Mouse (Mus musculus): ENCODE measurements around the gene Zfp831.
A peak's percentile ranks its signal among the peaks of the same experiment; 100 is the strongest.

The Zfp831 gene

DNA sequence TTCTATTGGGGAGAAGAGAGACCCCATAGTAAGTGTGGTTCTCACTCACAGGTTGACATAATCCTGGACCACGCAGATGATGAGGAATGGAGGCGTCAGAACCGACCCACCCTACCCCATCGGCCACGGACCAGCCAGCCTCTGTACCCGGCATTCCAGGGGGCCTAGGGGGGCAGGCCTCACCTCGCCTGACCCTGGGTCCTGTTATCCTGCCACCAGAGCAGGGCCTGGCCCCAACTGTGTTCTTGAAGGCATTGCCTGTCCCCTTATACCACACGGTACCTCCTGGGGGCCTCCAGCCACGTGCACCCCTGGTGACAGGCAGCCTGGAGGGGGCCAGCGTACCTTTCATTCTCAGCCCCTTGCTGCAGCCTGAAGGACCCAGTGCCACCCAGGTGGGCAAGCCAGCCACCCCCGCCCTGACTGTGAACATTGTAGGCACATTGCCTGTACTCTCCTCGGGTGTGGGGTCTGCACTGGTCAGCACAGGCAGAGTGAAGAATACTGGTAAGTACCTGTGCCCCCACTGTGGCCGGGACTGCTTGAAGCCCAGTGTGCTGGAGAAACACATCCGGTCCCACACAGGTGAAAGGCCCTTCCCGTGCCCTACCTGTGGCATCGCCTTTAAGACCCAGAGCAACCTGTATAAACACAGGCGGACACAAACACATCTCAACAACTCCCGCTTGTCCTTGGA lies at the start of gene Zfp831:
TSS of gene Zfp831 (plus strand) at position 87 of the 697 bp plus-strand sequence.
- no peak for DNase-seq (ENCODE audit: low spot score)

DNA sequence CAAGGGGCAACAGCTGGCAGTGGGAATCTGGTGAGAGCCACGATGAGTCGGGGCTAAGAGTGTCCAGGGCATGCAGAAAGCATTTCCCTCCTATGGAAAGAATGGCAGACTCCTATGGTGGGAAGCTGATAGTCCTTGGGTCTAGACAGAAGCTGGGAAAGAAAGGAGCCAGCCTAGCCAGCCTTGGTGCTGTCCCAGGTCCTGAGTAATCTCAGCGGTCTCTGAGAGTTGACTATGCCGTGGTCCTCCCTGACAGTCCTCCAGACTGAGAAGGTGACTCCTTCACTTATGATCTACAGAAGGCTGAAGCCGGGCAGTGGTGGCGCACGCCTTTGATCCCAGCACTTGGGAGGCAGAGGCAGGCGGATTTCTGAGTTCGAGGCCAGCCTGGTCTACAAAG lies 48.4 kb upstream of the Zfp831 start:
- no peak for DNase-seq (ENCODE audit: low spot score)

DNA sequence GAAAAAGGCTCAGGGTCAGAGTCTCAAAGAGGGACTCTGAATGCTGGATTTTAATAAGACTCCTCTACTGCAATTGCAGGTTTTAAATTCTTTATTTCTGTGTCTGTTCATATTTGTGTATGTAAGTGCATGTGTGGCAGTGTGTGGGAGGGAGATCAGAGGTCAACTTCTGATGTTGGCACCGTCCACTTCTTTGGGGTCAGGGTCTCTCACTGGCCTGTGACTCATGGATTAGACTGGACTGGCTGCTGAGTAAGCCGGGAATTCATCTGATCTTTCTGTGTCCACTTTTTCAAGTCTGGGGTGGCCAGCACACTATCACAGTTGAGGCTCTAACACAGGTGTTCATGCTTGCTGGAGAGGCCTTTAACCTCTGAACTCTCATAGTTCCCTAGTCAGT lies 47.7 kb upstream of the Zfp831 start:
- no peak for DNase-seq (ENCODE audit: low spot score)

DNA sequence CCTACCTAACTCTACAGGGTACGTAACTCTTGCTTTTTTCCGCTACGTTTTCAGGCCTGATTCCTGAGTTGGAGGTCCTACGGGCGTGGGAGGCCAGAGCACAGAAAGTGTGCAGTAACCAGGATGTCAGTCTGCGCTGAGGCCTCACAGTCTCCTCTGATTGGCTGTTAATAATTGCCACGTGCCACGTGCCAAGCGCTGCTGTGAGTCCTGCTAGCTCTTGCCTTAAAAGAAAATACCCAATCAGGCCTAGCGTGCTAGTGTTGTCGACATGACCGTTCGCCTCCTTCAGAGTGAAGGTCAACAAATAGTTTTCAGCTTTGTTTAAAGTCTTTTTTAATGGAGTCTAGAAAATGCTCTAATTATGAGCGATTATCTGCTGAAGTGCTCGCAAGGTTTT lies 46.9 kb upstream of the Zfp831 start:
- DNase-seq (ENCODE audit: low spot score), result no peak

DNA sequence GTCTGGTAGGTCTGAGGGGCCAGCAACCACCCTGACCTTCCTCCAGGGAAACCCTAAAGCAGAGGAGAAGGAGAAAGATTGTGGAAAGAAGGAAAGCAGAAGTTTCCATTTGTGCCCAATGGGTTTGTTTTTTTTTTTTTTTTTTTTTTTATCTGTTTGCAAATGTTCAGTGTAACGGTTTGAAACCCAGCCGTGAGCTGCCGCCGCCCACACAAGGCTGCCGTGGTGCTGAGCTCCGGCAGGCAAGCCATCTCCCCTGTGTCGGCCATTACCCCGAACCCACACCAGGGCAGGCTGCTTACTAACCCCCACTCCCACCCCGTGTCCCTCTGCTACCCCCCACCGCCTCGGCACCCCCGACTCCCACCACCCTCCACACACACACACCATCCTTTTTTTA lies 44.9 kb upstream of the Zfp831 start:
- no peak for DNase-seq (ENCODE audit: low spot score)

DNA sequence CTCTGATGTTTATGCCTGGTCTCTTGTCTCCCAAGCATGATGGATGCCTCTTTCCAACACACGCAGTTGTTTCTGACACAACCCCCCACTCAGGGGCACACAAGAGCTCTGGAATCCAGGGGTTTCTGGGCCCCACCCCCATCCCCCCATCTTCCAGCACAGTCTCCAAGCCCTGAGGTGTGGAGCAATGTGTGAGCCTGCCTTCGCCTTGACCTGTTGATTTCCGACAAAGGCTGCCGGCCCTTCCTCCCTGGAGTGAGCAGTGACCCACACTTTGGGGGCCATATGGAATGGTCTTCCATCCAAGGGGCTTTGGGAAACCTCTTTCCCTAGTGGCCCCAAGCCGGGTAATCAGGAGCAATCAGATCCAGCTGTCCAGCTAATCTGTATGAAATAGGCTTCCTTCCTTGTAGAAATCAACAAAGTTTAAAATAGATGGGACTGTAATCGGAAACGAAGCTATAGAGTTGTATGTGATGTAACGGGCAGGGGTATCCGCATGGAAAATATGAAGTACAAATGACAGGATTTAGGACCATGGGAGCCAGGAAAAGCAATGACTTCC lies 44.2 kb upstream of the Zfp831 start:
- no peak for DNase-seq (ENCODE audit: low spot score)

DNA sequence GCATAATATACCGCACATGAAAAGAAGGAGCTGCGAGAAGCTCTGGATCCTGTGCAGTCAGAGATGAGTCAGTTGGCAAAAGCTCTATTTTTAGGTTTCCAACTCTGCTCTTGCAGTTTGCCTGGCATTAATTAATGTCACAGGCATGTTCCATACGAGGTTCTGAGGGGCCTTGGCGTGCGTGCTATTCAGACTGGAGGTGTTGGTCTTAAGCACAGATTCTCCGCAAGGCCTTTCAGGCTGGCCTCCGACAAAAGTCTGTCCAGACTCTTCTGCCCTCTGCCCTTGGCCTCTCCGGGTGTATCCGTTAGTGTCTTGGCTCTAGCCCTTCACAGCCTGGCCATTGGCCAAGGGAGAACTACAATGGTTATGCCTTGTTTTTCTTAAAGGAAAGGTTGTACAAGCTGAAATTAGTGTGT lies 43.5 kb upstream of the Zfp831 start:
- DNase-seq (ENCODE audit: low spot score), result peak; percentile 30

DNA sequence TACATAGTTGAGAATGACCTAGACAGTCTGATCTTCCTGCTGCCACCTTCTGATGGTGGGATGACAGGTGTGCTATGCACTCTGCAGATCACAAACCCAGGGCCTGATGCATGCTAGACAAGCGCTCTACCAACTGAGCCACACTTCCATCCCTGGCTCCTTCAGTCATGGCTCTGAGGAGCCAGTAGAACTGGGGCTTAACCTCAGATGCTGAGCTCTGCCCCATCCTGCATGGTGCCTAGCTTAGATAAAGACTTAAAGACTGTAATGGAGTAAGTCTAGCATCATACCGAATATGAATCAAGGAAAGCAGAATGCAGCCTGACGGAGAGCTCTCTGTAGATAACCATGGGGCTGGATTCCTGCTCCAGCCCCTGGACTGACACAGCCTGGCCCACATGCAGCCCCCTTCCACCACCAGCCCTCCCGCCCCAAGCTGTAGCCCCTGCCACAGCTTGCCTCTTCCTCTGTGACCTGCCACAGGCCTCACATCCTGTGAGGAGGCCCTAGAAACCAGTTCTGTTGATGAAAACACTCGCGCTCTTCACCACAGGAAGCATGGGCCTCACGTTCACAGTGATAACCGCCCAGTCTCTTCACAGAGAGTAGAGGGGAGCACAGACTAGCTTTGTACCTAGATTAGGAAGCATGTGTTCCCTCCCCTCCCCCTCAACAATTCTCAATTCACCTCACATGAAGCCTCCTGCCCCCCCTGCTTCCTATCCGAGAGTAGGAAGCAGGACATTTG lies 41.2 kb upstream of the Zfp831 start:
- DNase-seq (ENCODE audit: low spot score), result no peak

DNA sequence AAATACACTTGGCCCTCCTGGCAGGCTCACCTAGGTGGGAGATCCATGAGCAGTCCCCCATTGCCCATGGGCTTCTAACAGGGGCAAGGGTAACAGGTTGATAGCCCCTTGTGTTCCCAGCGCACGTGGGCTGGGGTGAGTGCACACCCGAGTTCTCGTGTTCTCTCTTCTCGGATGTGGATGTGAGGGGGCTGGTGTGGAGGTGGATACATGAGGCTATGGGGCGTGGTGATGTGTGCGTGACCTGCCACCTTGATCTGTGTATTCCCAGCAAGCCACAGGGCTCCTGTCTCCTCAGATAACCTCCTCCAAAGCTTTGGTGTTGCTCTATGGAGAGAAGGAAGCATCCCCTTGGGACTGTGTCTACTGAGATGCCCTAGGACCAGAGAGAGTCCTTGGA lies 40.0 kb upstream of the Zfp831 start:
- no peak for DNase-seq (ENCODE audit: low spot score)

DNA sequence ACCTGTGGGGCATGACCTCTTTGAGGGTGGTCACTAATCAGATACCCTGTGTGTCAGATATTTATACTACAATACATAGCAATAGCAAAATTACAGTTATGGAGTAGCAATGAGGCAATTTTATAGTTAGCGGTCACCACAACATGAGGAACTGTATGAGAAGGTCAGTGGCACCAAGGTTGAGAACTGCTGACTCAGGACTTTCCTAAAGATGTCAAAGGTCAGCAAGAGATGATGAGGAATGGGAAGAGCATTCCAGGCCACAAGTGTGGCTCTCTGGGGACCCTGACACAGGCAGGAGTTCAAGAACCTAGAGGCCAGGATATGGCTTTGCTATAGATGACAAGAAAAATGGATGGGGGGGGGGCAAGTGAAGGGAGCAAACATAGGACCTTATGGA lies 38.3 kb upstream of the Zfp831 start:
- DNase-seq (ENCODE audit: low spot score), result no peak

DNA sequence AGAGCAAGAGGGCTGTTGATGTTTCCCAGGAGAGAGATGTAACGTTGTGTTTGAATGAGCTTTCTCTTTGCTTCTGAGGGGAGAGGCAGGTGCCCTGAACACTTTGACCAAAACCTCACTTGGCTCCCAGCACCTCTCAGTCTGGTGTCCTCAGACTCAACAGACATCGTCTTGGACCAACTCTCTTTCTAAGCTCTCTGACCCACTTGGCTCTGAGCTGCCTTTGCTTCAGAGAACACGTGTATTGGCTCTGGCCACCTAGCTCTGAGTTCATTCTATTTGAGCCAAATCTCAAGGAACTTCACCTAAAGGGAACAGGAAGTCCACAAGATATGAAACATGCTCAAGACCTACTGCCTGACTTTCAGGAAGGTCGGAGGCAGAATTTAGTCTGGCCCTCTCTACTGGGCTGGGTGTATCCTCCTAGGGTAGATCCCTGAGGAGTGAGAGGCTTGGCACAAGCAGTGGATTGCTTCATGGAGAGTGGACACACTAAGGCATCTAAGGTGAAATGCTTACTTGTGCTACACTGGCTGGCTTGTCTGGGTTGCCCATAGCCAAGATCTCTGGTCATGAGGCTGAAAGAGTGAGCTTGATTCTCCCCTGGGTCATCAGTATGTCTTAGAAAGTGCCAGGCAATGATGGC lies 37.8 kb upstream of the Zfp831 start:
- DNase-seq (ENCODE audit: low spot score), result no peak

DNA sequence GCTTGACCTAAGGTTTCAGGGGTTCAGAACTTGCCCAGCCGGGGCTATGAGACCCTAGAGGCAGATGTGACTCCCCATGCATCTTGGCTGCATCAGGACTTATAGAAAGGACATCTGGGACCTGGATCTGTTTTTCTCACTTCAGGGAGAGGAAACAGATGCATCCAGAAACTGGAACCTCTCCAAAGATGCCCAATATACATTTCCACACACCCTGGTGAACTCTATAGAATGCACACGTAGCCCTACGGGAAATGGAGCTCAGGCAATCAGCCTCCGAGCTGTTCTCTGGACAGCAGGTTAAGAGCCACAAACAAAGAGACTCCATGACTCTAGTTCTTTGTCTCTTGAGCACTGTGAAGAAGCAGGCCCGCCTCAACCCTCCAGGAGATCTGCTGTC lies 37.0 kb upstream of the Zfp831 start:
- no peak for DNase-seq (ENCODE audit: low spot score)

DNA sequence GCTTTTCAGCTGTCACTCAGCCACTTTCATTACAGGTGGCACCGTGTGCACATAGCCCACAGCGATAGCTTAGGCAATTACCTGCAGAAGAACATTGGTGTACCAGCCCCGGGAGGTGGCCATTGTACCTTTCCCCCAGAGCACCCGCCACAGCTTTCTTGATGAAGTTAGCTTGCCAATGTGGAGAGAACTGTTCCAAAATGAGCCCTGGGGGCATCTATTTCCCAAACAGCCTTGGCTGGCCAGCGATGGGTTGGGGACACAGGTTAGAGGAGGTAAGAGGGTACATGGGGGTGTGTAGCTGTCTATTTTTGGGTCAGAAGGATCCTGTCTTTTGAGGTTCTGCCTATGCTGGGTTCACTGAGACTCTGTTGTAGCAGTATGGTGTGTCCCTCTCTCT lies 33.4 kb upstream of the Zfp831 start:
- no peak for DNase-seq (ENCODE audit: low spot score)

DNA sequence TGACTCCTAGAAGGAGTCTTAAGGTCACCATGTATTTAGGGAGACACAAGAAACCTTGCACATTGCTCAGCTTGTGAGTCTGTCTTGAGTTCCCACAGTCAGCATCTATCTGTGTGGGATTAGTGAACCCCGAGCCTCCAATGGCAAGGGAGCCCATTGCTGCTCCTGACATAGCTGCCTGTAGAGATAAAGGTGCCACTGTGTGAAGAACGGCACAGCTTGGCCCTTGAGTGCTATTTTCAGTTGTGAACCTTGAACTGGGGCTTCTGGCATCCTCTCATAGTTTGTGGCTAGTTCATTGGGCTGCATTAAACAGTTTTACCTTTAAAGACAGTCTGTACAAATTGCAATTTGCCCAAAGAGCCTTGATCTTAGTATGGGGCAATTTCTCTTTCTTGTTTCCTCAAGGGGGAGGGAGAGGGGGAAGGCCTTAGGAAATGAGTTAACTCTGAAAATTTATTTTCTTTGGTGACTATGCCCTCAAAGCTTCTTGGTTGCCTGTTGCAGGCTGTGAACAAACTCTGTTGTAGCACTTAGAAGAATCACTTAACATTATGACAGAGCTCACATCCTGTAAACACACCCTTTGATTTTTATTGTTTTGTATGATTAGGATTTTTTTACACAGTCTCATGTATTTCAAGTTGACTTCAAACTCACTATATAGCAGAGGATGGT lies 30.8 kb upstream of the Zfp831 start:
- no peak for DNase-seq (ENCODE audit: low spot score)

DNA sequence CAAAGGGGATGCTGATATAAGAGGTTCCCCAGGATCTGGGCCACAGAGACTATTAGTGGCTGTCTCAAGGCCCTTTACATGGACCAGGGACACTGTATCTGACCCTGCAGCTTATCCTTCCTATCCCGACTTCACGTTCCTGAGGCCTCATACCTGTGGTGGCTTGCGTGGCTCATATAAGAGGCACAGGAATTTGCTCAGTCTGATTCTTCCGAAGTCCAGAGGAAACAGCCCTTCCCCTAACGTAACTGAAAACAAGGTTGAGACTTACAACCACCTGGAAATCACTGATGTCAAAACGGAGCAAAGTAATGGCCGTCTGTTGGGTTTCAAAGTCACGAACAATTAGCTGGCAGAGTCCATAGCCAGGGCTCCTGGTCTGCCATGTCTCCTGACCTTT lies 30.1 kb upstream of the Zfp831 start:
- no peak for DNase-seq (ENCODE audit: low spot score)

DNA sequence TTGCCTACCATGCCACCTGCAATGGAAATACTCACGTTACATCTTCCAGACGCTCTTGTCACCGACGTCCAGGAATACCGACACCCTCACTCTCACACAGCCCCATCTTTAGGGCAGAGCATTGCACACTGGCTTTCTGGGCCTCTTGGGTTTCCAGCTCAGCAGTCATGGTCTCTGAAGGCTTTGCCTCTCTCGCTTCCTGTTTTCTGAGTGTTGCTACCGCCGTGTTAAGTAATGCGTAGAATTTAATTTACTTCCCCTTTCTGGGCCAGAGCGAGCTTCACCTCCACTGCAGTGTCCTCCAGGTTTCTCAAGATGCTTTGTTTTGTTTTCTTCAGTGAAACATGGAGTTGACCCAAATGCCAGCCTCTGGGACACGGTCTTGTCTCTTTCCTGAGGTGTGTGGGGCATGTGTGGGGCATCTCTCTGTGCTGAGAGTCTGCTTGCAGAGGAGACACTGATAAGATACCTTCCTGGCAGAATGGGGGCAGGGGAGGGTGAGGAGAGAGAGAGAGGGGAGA lies 29.4 kb upstream of the Zfp831 start:
- no peak for DNase-seq (ENCODE audit: low spot score)

DNA sequence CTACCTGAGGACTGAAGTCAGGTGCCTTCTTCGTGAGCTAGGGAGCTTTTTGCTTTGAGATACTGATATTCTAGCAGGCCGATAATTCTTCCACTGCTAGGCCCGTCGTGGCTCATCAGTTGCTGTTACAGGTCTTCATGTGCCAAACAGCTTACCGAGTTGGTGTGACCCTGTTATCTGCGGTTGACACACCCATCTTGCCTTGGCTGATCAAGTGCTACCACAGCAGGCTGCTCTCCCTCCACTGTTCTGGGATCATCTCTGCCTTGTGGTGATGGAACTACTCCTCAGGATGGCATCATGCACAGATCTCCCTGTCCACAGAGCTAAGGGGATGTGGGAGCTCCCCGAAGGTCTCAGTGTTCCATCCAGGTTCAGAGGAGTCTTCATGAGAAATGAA lies 21.5 kb upstream of the Zfp831 start:
- DNase-seq (ENCODE audit: low spot score), result no peak

DNA sequence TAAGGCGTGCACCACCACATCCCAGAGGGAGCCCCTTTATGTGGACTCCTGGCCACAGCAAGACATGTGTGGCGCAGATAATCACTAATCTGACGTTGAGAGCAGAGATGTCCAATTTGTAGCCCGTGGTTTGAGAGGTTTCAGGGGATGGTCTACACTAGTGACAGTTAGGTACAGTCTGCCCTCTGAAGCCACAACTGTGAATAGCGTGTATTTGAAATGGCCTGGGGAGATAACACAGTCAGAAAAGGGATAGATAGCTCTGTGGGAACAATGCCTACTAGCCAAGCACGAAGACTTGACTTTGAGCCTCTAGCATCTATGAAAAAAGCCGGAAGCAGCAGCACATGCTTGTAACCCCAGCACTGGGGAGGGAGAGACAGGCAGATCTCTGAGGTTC lies 18.9 kb upstream of the Zfp831 start:
- DNase-seq (ENCODE audit: low spot score), result no peak

DNA sequence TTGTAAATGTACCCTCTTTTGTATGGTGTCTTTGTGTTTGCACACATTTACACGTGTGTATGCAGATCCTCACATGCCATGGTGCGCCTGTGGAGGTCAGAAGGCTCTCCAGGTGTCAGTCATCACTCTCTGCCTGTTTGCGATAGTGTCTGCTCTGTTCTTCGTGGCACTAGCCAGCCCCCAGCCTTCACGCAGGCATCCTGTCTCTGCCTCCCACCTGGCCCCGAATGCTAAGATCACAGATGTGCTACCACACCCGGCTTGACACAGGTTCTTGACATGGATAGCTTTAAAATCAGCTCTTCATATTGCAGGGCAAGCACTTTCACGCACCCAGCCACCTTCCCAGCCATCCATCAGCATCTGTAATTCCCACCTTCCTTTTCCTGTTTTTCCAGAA lies 16.3 kb upstream of the Zfp831 start:
- no peak for DNase-seq (ENCODE audit: low spot score)

DNA sequence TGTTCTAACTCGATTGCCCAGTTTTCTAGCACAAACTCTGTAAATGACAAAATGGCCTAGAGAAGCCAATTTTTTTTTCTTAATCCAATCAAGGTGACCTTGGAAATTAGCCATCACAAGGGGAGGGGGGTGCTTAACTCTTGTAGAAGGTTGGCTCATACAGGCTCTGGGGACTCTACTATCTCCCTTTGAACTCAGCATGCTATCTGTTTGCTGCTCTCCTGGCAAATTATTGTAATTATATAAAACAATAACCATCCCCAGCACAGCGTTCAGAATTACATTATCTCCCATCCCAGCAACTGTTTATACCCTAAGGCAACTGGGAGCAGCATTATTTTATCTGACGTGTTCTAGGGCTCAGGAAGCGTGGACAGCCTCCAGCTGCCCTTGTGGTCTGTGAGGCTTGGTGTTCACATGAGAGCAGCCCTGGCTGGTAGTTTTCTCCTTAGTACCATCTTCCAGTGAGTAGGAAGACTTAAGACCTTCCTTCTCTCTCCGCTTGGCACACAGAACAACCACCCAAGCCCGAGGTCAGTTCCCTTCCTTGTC lies 14.0 kb upstream of the Zfp831 start:
- DNase-seq (ENCODE audit: low spot score), result no peak

DNA sequence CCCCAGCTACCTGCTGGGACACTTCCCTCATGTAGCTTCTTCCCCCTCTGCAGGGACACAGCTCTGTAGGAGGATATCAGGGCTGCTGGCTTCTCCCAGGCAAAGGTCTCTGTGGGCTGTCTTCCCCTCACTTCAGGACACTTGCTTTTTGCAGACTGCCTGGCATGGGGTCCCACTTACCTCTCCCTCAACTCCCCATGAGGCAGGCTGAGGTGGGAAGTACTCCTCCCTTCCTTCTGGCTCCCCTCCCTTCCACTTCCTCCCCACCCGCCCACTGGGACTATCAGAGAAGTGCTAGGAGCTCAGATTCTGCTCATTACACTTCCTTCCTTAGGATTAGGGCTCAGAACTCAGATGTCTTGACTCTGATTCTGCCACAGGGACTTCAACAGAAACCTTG lies 6.6 kb upstream of the Zfp831 start:
- no peak for DNase-seq (ENCODE audit: low spot score)

DNA sequence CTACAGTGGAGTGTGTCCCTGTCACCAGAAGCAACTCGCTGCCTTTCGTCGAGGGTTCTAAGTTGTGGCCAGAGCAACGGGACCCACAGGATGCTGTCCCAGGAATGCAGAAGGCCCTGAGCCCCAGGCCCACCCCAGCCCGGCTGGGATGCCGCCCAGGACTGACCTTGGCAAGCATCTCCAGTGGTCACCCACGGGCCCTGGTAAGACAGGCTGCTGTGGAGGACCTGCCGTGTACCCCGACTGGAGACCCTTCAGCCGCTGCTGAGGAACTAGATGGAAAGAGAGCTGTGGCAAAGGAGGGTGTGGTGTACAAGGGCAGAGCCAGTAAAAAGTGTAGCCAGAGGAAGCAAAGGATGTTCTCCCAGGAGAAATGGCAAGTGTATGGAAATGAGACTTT lies 1.6 kb downstream of the Zfp831 start:
- DNase-seq (ENCODE audit: low spot score), result no peak
